22 mouse cellular contexts compared by ENCODE assay signal in the genomic region with DNA sequence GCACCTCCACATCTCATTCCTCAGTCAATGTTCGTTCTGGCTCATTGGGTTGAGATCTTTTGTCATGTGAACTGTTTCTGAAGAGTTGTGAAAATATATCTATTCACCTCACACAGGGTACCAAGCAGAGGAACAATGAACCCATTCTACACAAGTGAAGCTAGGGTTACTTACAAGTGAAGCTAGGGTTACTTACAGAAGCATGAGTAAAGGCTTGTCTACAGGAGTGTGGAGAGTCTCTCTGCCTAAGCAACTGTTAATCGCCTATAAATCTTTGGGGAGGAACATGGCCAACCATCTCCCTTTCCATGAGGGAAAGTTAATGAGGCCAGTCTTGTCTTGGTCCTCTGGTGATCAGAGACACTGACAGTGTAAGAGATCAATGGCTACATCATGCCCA.
DNase-seq lines count a peak whose midpoint lies in the region; ATAC-seq and TF ChIP-seq lines count a peak whose summit lies in the region.
"Had no signal": no experiment of that assay in that cellular context is flagged by ENCODE, and none has a peak within 500 bp of the region (broad histone marks: within the 10 kb centered on the region; RNA-seq: fewer than 3 reads in every experiment).

No protein-coding gene starts in this region.

- 72% methylated on average over 2 of the region's 2 CpGs for WGBS in kidney, embryonic 14.5 days
- 63% methylated on average over 2 of the region's 2 CpGs for WGBS in kidney, embryonic 15.5 days
- 71% methylated on average over 2 of the region's 2 CpGs for WGBS in kidney, embryonic 16.5 days
- WGBS in kidney, postnatal 0 days = 60% methylated on average over 2 of the region's 2 CpGs
- 43% methylated on average over 2 of the region's 2 CpGs for WGBS in kidney, adult 2 months

- H3K27ac ChIP-seq in kidney, embryonic 14.5 days (ENCODE audit: low read depth, low read length) = no peak overlapping the region
- no peak overlapping the region for H3K27ac ChIP-seq in kidney, embryonic 15.5 days
- H3K27ac ChIP-seq in kidney, embryonic 16.5 days (ENCODE audit: low read length) = no peak overlapping the region
- no peak overlapping the region for H3K27ac ChIP-seq in kidney, postnatal 0 days
- no peak overlapping the region for H3K27ac ChIP-seq in kidney, adult 2 months (ENCODE audit: insufficient read depth, low read depth, low read length)

- no peaks in the 10 kb centered on the region for H3K4me1 ChIP-seq in kidney, embryonic 14.5 days (ENCODE audit: control insufficient read depth, insufficient read depth, low read length)
- no peaks in the 10 kb centered on the region for H3K4me1 ChIP-seq in kidney, embryonic 15.5 days
- no peaks in the 10 kb centered on the region for H3K4me1 ChIP-seq in kidney, embryonic 16.5 days (ENCODE audit: insufficient read depth, low read length)
- no peaks in the 10 kb centered on the region for H3K4me1 ChIP-seq in kidney, postnatal 0 days (replicated peaks; ENCODE audit: insufficient read depth, low read length)
- no peaks in the 10 kb centered on the region for H3K4me1 ChIP-seq in kidney, adult 2 months (ENCODE audit: control insufficient read depth, insufficient read depth, low read length)

- H3K4me3 ChIP-seq in kidney, embryonic 14.5 days (ENCODE audit: low read length) = no peak overlapping the region
- no peak overlapping the region for H3K4me3 ChIP-seq in kidney, embryonic 15.5 days (replicated peaks)
- no peak overlapping the region for H3K4me3 ChIP-seq in kidney, embryonic 16.5 days (ENCODE audit: low read length)
- no peak overlapping the region for H3K4me3 ChIP-seq in kidney, postnatal 0 days (replicated peaks; ENCODE audit: low read depth, low read length)
- no peak overlapping the region for H3K4me3 ChIP-seq in kidney, adult 2 months (ENCODE audit: insufficient read depth, low read depth, low read length)

- H3K36me3 ChIP-seq in kidney, embryonic 14.5 days (ENCODE audit: control insufficient read depth, insufficient read depth, low read length) = no peaks in the 10 kb centered on the region
- H3K36me3 ChIP-seq in kidney, embryonic 15.5 days = no peaks in the 10 kb centered on the region
- no peaks in the 10 kb centered on the region for H3K36me3 ChIP-seq in kidney, embryonic 16.5 days (ENCODE audit: insufficient read depth, low read length)
- H3K36me3 ChIP-seq in kidney, postnatal 0 days (ENCODE audit: insufficient read depth, low read length) = no peaks in the 10 kb centered on the region
- no peaks in the 10 kb centered on the region for H3K36me3 ChIP-seq in kidney, adult 2 months (ENCODE audit: control insufficient read depth, insufficient read depth, low read length)
- H3K36me3 ChIP-seq: G1E had no signal

- H3K9me3 ChIP-seq in kidney, embryonic 14.5 days (ENCODE audit: control insufficient read depth, low read length) = no peaks in the 10 kb centered on the region
- no peaks in the 10 kb centered on the region for H3K9me3 ChIP-seq in kidney, embryonic 15.5 days (replicated peaks)
- no peaks in the 10 kb centered on the region for H3K9me3 ChIP-seq in kidney, embryonic 16.5 days (ENCODE audit: low read length)
- no peaks in the 10 kb centered on the region for H3K9me3 ChIP-seq in kidney, postnatal 0 days (replicated peaks; ENCODE audit: low read length)
- H3K9me3 ChIP-seq: G1E had no signal

- no peak for TF ChIP-seq CTCF in kidney, postnatal 0 days (IDR thresholded peaks at IDR 0.05; ENCODE audit: low read depth)
- no peak for TF ChIP-seq CTCF in kidney, adult 2 months (conservative IDR thresholded peaks at IDR 0.05; ENCODE audit: insufficient read depth, insufficient read length, low read depth, low read length)

- ATAC-seq in kidney, embryonic 14.5 days (ENCODE audit: low FRiP score, low TSS enrichment) = peak; percentile 85
- ATAC-seq in kidney, embryonic 15.5 days (replicated peaks; ENCODE audit: low FRiP score) = peak; percentile 89
- ATAC-seq in kidney, embryonic 16.5 days (ENCODE audit: low FRiP score, low TSS enrichment) = peak; percentile 87
- no peak for ATAC-seq in kidney, postnatal 0 days (replicated peaks; ENCODE audit: low FRiP score, low read depth)
- ATAC-seq: activated CD4-positive, CD25-positive, alpha-beta regulatory T cell, adult 4 months; CD4-positive, CD25-positive, alpha-beta regulatory T cell, adult 4 months; Patski had no signal

- H3K4me2 ChIP-seq in kidney, embryonic 14.5 days (replicated peaks; ENCODE audit: low read depth, low read length) = no peak overlapping the region
- no peak overlapping the region for H3K4me2 ChIP-seq in kidney, embryonic 15.5 days
- H3K4me2 ChIP-seq in kidney, embryonic 16.5 days (replicated peaks; ENCODE audit: low read depth, low read length) = no peak overlapping the region
- no peak overlapping the region for H3K4me2 ChIP-seq in kidney, postnatal 0 days (ENCODE audit: low read length)

- TF ChIP-seq POLR2A in kidney, adult 2 months (IDR thresholded peaks at IDR 0.05; ENCODE audit: low read depth, low read length) = no peak

- no peak for DNase-seq in kidney, postnatal 25 days
- DNase-seq in kidney, adult 18-20 months = no peak
- DNase-seq in kidney, postnatal 4 days = no peak
- DNase-seq in kidney, postnatal 0 days (ENCODE audit: low spot score) = peak; percentile 32
- no peak for DNase-seq in kidney, adult 2 months
- DNase-seq: adrenal gland, adult 2 months; adrenal gland, adult 8-10 months; adrenal gland, postnatal 10 days; adrenal gland, postnatal 14 days; adrenal gland, postnatal 25 days; adrenal gland, postnatal 36 days; B cell, adult 2 months; cerebellum, adult 11 months; cerebellum, adult 11-12 months had no signal

- no peak overlapping the region for H3K9ac ChIP-seq in kidney, embryonic 14.5 days (ENCODE audit: low read depth, low read length)
- H3K9ac ChIP-seq in kidney, embryonic 15.5 days = no peak overlapping the region
- H3K9ac ChIP-seq in kidney, embryonic 16.5 days (replicated peaks; ENCODE audit: low read length) = no peak overlapping the region
- no peak overlapping the region for H3K9ac ChIP-seq in kidney, postnatal 0 days (ENCODE audit: low read depth, low read length)

- H3K27me3 ChIP-seq in kidney, embryonic 14.5 days (ENCODE audit: control insufficient read depth, insufficient read depth, low read length) = no peaks in the 10 kb centered on the region
- H3K27me3 ChIP-seq in kidney, embryonic 15.5 days = no peaks in the 10 kb centered on the region
- H3K27me3 ChIP-seq in kidney, embryonic 16.5 days (ENCODE audit: insufficient read depth, low read length) = no peaks in the 10 kb centered on the region
- no peaks in the 10 kb centered on the region for H3K27me3 ChIP-seq in kidney, postnatal 0 days (ENCODE audit: insufficient read depth, low read length)
- no peaks in the 10 kb centered on the region for H3K27me3 ChIP-seq in kidney, adult 2 months (replicated peaks; ENCODE audit: control insufficient read depth, insufficient read depth, low read length)
- H3K27me3 ChIP-seq: CH12.LX, Patski had no signal
